15 mouse cellular contexts compared by ENCODE assay signal in the genomic region with DNA sequence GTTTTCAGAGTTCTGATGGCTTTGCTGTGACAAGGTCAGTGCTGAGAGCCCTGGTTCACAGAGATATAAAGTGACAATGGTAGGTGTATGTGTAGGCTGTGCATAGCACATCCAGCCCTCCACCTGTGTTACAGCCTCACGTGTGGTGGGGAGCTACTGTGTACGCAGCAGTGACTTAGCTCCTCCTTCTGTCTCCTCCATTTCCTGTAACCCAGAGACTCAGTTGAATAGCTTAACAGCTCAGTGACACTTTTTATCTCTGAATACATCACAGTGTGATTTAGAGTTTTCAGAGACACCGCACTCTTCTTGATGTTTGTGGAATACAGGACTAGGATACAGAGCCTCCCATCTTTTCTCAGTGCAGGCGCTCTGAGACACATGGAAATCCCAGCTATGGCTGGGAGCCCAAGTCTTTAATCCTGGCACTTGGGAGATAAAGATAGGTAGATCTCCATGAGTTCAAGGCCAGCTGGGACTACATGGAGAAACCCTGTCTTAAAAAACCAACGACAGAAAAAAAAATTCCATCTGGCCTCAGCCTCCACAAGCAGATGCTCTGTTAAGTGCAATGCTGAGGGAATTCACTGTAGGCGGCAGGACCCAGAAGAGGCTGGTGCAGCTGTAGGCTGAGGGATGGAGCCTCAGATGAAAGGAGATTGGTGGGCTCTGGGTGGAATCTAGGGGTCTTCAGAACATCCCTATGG. TPM values are rescaled to one million over a fixed set of nuclear protein-coding genes. Genes with fewer than 3 reads are reported as not detected.
A peak's percentile ranks its signal among the peaks of the same experiment; 100 is the strongest.
DNase-seq lines count a peak whose midpoint lies in the region; ATAC-seq and TF ChIP-seq lines count a peak whose summit lies in the region.
"Had no signal": no experiment of that assay in that cellular context is flagged by ENCODE, and none has a peak within 500 bp of the region (broad histone marks: within the 10 kb centered on the region; RNA-seq: fewer than 3 reads in every experiment).

No protein-coding gene starts in this region.

- H3K27ac ChIP-seq in embryonic facial prominence, embryonic 14.5 days (replicated peaks; ENCODE audit: low read depth, low read length), result no peak overlapping the region
- peak overlapping the region; percentile 62 for H3K27ac ChIP-seq in thymus, adult 2 months (ENCODE audit: control insufficient read depth, insufficient read depth, low read length)
- no peak overlapping the region for H3K27ac ChIP-seq in kidney, embryonic 16.5 days (ENCODE audit: low read length)
- H3K27ac ChIP-seq: heart, adult 2 months; liver, embryonic 14.5 days; midbrain, embryonic 15.5 days; neural tube, embryonic 15.5 days had no signal

- no peak for ATAC-seq in embryonic facial prominence, embryonic 14.5 days (ENCODE audit: low read depth)
- ATAC-seq in kidney, embryonic 16.5 days (ENCODE audit: low FRiP score, low TSS enrichment), result no peak
- ATAC-seq: intestine, postnatal 0 days; midbrain, embryonic 15.5 days had no signal

- H3K36me3 ChIP-seq in embryonic facial prominence, embryonic 14.5 days (ENCODE audit: control insufficient read depth, insufficient read depth, low read length), result peaks cover 12% of the 10 kb centered on the region; the same call in 1 of the 2 replicates
- peaks cover 19% of the 10 kb centered on the region for H3K36me3 ChIP-seq in thymus, adult 2 months (ENCODE audit: control insufficient read depth, insufficient read depth, low read length)
- peaks cover 3% of the 10 kb centered on the region; the same call in 1 of the 2 replicates for H3K36me3 ChIP-seq in kidney, embryonic 16.5 days (ENCODE audit: insufficient read depth, low read length)

- no peaks in the 10 kb centered on the region for H3K27me3 ChIP-seq in embryonic facial prominence, embryonic 14.5 days (replicated peaks; ENCODE audit: control insufficient read depth, insufficient read depth, low read length)
- no peaks in the 10 kb centered on the region for H3K27me3 ChIP-seq in thymus, adult 2 months (ENCODE audit: control insufficient read depth, insufficient read depth, low read length)
- no peaks in the 10 kb centered on the region for H3K27me3 ChIP-seq in kidney, embryonic 16.5 days (ENCODE audit: insufficient read depth, low read length)
- H3K27me3 ChIP-seq: midbrain, embryonic 15.5 days; neural tube, embryonic 15.5 days had no signal

- no peak overlapping the region for H3K4me3 ChIP-seq in embryonic facial prominence, embryonic 14.5 days (ENCODE audit: low read depth, low read length)
- H3K4me3 ChIP-seq in thymus, adult 2 months (ENCODE audit: control insufficient read depth, insufficient read depth, low read length), result no peak overlapping the region
- H3K4me3 ChIP-seq in kidney, embryonic 16.5 days (ENCODE audit: low read length), result no peak overlapping the region
- H3K4me3 ChIP-seq: heart, adult 2 months; midbrain, embryonic 15.5 days; neural tube, embryonic 15.5 days had no signal

- no peak for TF ChIP-seq POLR2A in thymus, adult 2 months (IDR thresholded peaks at IDR 0.05; ENCODE audit: control insufficient read depth, extremely low read depth, insufficient read depth, low read length, poor library complexity)

- peak overlapping the region; percentile 30; the same call in 1 of the 2 replicates for H3K9ac ChIP-seq in embryonic facial prominence, embryonic 14.5 days (ENCODE audit: low read depth, low read length)
- H3K9ac ChIP-seq in kidney, embryonic 16.5 days (replicated peaks; ENCODE audit: low read length), result no peak overlapping the region
- H3K9ac ChIP-seq: liver, embryonic 14.5 days; midbrain, embryonic 15.5 days; neural tube, embryonic 15.5 days had no signal

- H3K9me3 ChIP-seq in embryonic facial prominence, embryonic 14.5 days (ENCODE audit: control insufficient read depth, low read length), result no peaks in the 10 kb centered on the region
- no peaks in the 10 kb centered on the region for H3K9me3 ChIP-seq in kidney, embryonic 16.5 days (ENCODE audit: low read length)
- H3K9me3 ChIP-seq: midbrain, embryonic 15.5 days; neural tube, embryonic 15.5 days had no signal

- peaks cover 3% of the 10 kb centered on the region; the same call in 1 of the 2 replicates for H3K4me1 ChIP-seq in embryonic facial prominence, embryonic 14.5 days (ENCODE audit: control insufficient read depth, insufficient read depth, low read length)
- peaks cover 27% of the 10 kb centered on the region for H3K4me1 ChIP-seq in thymus, adult 2 months (replicated peaks; ENCODE audit: control insufficient read depth, insufficient read depth, low read length)
- peaks cover 9% of the 10 kb centered on the region for H3K4me1 ChIP-seq in kidney, embryonic 16.5 days (ENCODE audit: insufficient read depth, low read length)

- H3K4me2 ChIP-seq in embryonic facial prominence, embryonic 14.5 days (ENCODE audit: low read depth, low read length), result no peak overlapping the region
- H3K4me2 ChIP-seq in kidney, embryonic 16.5 days (replicated peaks; ENCODE audit: low read depth, low read length), result no peak overlapping the region
- H3K4me2 ChIP-seq: midbrain, embryonic 15.5 days; neural tube, embryonic 15.5 days had no signal

- peak; percentile 73 for DNase-seq in T-cell, adult 2 months (ENCODE audit: low spot score)
- no peak for DNase-seq in embryonic facial prominence, embryonic 14.5 days (ENCODE audit: low spot score)
- DNase-seq in left cerebral cortex, adult 9 months (ENCODE audit: low spot score in 2 of 2), result peak; percentile 65 to 81
- peak; percentile 55 for DNase-seq in thymus, adult 2 months
- no peak for DNase-seq in spleen, adult 12 weeks (ENCODE audit: low spot score)
- DNase-seq in spleen, postnatal 36 days (ENCODE audit: low spot score in 2 of 2), result no peak
- DNase-seq: cerebellum, adult 9-10 months; heart, adult 2 months; heart, postnatal 36 days had no signal

- 87% methylated on average over 6 of the region's 6 CpGs for WGBS in embryonic facial prominence, embryonic 14.5 days
- WGBS in thymus, adult 2 months, result 44% methylated on average over 6 of the region's 6 CpGs
- 74% methylated on average over 6 of the region's 6 CpGs for WGBS in kidney, embryonic 16.5 days

- no peak for TF ChIP-seq CTCF in thymus, adult 2 months (IDR thresholded peaks at IDR 0.05; ENCODE audit: borderline replicate concordance, control insufficient read depth, extremely low read depth, insufficient read depth, low read length, poor library complexity)

RNA-seq across cellular contexts. Expression of gene Armc7, which starts 6.2 kb away (rescaled TPM):
- polyA plus RNA-seq in embryonic facial prominence, embryonic 14.5 days (2014; fragmentation: Nextera tagmentation; extraction: Ambion mirVana), result 7.6 TPM in 2 replicates
- polyA plus RNA-seq in thymus, adult 2 months (2012; rRNA removed), result 86.1 and 91.3 TPM in 2 replicates
- polyA plus RNA-seq in kidney, embryonic 16.5 days (2015; fragmentation: Nextera tagmentation; extraction: Ambion mirVana), result 9.0 and 10.5 TPM in 2 replicates

RNA-seq across cellular contexts. Expression of gene Nt5c, which starts 10.0 kb away (rescaled TPM):
- 70.9 and 74.8 TPM in 2 replicates for polyA plus RNA-seq in embryonic facial prominence, embryonic 14.5 days (2014; fragmentation: Nextera tagmentation; extraction: Ambion mirVana)
- polyA plus RNA-seq in thymus, adult 2 months (2012; rRNA removed), result 122 and 145 TPM in 2 replicates
- 77.6 and 82.1 TPM in 2 replicates for polyA plus RNA-seq in kidney, embryonic 16.5 days (2015; fragmentation: Nextera tagmentation; extraction: Ambion mirVana)

RNA-seq across cellular contexts. Expression of gene Slc16a5, which starts 19.4 kb away (rescaled TPM):
- polyA plus RNA-seq in embryonic facial prominence, embryonic 14.5 days (2014; fragmentation: Nextera tagmentation; extraction: Ambion mirVana), result 0.15 and 0.18 TPM in 2 replicates
- 446 and 456 TPM in 2 replicates for polyA plus RNA-seq in thymus, adult 2 months (2012; rRNA removed)
- polyA plus RNA-seq in kidney, embryonic 16.5 days (2015; fragmentation: Nextera tagmentation; extraction: Ambion mirVana), result 28.4 and 31.5 TPM in 2 replicates

RNA-seq across cellular contexts. Expression of gene Jpt1, which starts 32.5 kb away (rescaled TPM):
- polyA plus RNA-seq in embryonic facial prominence, embryonic 14.5 days (2014; fragmentation: Nextera tagmentation; extraction: Ambion mirVana), result 576 and 619 TPM in 2 replicates
- 654 and 686 TPM in 2 replicates for polyA plus RNA-seq in thymus, adult 2 months (2012; rRNA removed)
- 457 and 461 TPM in 2 replicates for polyA plus RNA-seq in kidney, embryonic 16.5 days (2015; fragmentation: Nextera tagmentation; extraction: Ambion mirVana)

RNA-seq across cellular contexts. Expression of gene Trim80, which starts 41.4 kb away (rescaled TPM):
- 0.11 TPM in 1 of 2 replicates, not detected in the other for polyA plus RNA-seq in embryonic facial prominence, embryonic 14.5 days (2014; fragmentation: Nextera tagmentation; extraction: Ambion mirVana)
- 0.79 and 0.80 TPM in 2 replicates for polyA plus RNA-seq in thymus, adult 2 months (2012; rRNA removed)
- polyA plus RNA-seq in kidney, embryonic 16.5 days (2015; fragmentation: Nextera tagmentation; extraction: Ambion mirVana), result 0.12 and 0.35 TPM in 2 replicates
- polyA plus RNA-seq: midbrain, embryonic 15.5 days; spleen, adult 2 months had no signal

Comparison
In these comparisons a context has a peak if more than half of its experiments do, and no peak if none do; other contexts are left out.
1. DNase-seq: peak in T-cell, adult 2 months (single experiment), left cerebral cortex, adult 9 months (2 of 2) and thymus, adult 2 months (single experiment); none in embryonic facial prominence, embryonic 14.5 days (single experiment), spleen, adult 12 weeks (single experiment) and spleen, postnatal 36 days (0 of 2).
2. RNA of gene Slc16a5, which starts 19.4 kb away (polyA plus RNA-seq): 446 to 456 TPM in thymus, adult 2 months and 28.4 to 31.5 TPM in kidney, embryonic 16.5 days; 0.15 to 0.18 TPM in embryonic facial prominence, embryonic 14.5 days; every median in the first group is over 10 times any median in the second.